Mouse (Mus musculus): ENCODE results near the gene Pigt. TPM values are rescaled to one million over a fixed set of nuclear protein-coding genes. Genes with fewer than 3 reads are reported as not detected.

Pigt gene
- polyA plus RNA-seq, 1 experiment, result 73.6 TPM

DNA sequence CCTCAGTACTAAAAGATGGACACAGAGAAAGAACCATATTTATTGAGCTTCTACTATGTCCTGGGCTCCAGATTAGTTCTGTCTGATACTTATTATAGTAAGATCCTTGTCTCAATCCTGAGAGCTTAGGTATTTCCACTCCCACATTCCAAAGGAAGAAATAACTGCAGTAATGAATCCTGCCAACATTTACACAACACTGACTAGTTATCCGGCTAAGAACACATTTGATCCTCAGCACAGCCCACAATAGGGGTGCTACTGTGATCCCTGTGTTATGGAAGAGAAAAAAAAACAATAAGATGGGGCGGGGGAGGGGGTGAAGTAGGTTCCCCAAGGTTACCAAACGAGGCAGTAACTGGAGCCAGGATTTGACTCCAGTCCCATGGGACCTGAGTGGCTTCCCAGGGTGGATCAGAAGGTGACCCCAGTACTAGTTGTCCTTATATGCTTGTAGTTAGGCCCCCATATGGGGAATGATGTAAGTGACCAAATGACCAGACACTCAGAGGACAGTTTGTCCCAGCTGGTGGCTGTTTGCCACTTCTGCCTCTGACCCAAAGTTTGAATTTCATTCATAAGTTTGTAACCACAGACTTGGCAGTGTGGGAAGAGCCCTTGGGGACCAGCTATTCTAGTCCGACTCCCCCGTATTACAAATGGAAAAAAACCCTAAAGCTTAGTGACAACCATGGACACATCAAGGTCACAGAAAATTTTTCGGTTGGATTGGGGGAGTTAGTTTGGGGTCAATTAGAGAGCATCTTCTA lies 41.7 kb upstream of the Pigt start:
- no peak overlapping the region for H3K4me3 ChIP-seq (ENCODE audit: insufficient read depth, low read length)
- H3K27ac ChIP-seq (ENCODE audit: insufficient read depth, low read length), result no peak overlapping the region
- TF ChIP-seq CTCF (IDR thresholded peaks at IDR 0.05; ENCODE audit: extremely low read depth, insufficient read depth, low read length) (no peak), POLR2A (IDR thresholded peaks at IDR 0.05; ENCODE audit: extremely low read depth, insufficient read depth, low read length) (no peak)
- peaks cover 4% of the 10 kb centered on the region; the same call in 1 of the 2 replicates for H3K4me1 ChIP-seq (ENCODE audit: control insufficient read depth, insufficient read depth, low read length)

DNA sequence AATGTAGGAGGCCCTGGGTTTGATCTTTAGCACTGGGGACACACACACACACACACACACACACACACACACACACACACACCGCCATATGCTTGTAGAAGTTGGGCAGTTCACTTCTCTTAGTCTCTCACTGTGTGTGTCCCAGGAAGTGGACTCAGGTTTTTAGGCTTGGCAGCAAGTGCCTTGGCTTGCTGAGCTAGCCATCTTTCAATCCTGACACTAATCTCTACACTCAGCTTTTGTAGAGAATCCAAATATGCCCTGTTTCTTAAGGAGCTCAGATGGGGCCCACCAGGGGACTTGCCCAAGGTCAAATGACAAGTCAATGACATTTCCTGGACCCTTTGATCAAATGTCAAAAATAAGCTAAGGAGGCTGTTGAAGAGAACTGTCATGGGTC lies 40.9 kb upstream of the Pigt start:
- H3K27ac ChIP-seq (ENCODE audit: insufficient read depth, low read length), result no peak overlapping the region

GRCm38 (mm10) chr2:164456864-164457300 lies 40.4 kb upstream of the Pigt start, which contains the start of gene Sys1:
Sys1 (plus strand) TSS chr2:164456964.
- no peak within 1 kb of the TSS for H3K27ac ChIP-seq (ENCODE audit: insufficient read depth, low read length)
- TF ChIP-seq CTCF (IDR thresholded peaks at IDR 0.05; ENCODE audit: extremely low read depth, insufficient read depth, low read length) (peak; percentile 42; the same call in 1 of the 2 replicates), POLR2A (IDR thresholded peaks at IDR 0.05; ENCODE audit: extremely low read depth, insufficient read depth, low read length) (peak; percentile 31; the same call in 1 of the 2 replicates)
- peaks cover 7% of the 10 kb centered on the region; the same call in 1 of the 2 replicates for H3K4me1 ChIP-seq (ENCODE audit: control insufficient read depth, insufficient read depth, low read length)
- peak within 1 kb of the TSS; percentile 51 for H3K4me3 ChIP-seq (ENCODE audit: insufficient read depth, low read length)

More for the DNA sequence above, 40.9 kb upstream of the Pigt start:
- TF ChIP-seq POLR2A (IDR thresholded peaks at IDR 0.05; ENCODE audit: extremely low read depth, insufficient read depth, low read length) (no peak), CTCF (IDR thresholded peaks at IDR 0.05; ENCODE audit: extremely low read depth, insufficient read depth, low read length) (no peak)
- peaks cover 4% of the 10 kb centered on the region; the same call in 1 of the 2 replicates for H3K4me1 ChIP-seq (ENCODE audit: control insufficient read depth, insufficient read depth, low read length)
- H3K4me3 ChIP-seq (ENCODE audit: insufficient read depth, low read length), result peak overlapping the region; percentile 51; the same call in 1 of the 2 replicates

DNA sequence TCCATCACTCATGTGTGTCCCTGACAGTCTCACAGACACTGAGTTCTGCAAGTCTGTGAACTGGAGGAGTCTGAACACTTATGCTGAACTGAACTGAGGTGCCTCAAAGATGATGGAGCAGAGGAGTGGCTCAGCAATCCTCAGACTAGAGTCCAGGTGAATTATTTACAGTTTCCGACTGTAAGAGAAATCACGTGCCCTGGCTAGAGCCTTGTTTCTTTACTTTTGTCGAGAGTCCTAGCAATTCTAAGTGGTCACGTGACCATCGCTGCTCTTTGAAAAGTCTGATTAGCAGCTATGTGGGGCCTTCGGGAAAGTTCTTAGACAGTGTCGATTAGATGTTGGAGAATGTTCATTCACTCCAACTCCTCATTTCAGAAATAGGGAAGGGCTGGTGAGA lies 39.4 kb upstream of the Pigt start:
- no peak overlapping the region for H3K4me3 ChIP-seq (ENCODE audit: insufficient read depth, low read length)
- no peak for TF ChIP-seq CTCF (IDR thresholded peaks at IDR 0.05; ENCODE audit: extremely low read depth, insufficient read depth, low read length)
- no peak for TF ChIP-seq POLR2A (IDR thresholded peaks at IDR 0.05; ENCODE audit: extremely low read depth, insufficient read depth, low read length)
- H3K4me1 ChIP-seq (ENCODE audit: control insufficient read depth, insufficient read depth, low read length), result peaks cover 8% of the 10 kb centered on the region; the same call in 1 of the 2 replicates
- no peak overlapping the region for H3K27ac ChIP-seq (ENCODE audit: insufficient read depth, low read length)

DNA sequence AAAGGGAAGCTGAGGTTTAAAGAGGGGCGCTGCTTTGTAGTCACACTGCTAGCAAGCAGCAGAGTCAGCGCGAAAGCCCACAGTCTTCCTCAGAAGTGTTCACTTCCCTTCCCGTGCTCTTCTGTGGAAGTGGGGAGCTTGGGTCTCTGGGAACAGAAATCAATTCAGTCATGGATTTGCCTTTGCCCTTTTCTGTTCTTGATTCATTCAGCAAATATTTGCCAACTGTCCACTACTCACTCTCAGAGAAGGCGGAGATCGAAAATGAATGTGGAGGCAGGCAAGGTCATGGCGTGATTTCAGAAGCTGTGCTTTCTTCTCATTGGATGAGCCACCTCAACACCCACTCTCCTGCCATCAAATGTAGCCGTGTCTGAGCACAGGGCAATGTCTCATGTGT lies 38.8 kb upstream of the Pigt start:
- no peak for TF ChIP-seq POLR2A (IDR thresholded peaks at IDR 0.05; ENCODE audit: extremely low read depth, insufficient read depth, low read length)
- no peak for TF ChIP-seq CTCF (IDR thresholded peaks at IDR 0.05; ENCODE audit: extremely low read depth, insufficient read depth, low read length)
- Histone ChIP-seq H3K27ac (ENCODE audit: insufficient read depth, low read length) (no peak overlapping the region), H3K4me1 (ENCODE audit: control insufficient read depth, insufficient read depth, low read length) (peaks cover 8% of the 10 kb centered on the region; the same call in 1 of the 2 replicates), H3K4me3 (ENCODE audit: insufficient read depth, low read length) (no peak overlapping the region)

DNA sequence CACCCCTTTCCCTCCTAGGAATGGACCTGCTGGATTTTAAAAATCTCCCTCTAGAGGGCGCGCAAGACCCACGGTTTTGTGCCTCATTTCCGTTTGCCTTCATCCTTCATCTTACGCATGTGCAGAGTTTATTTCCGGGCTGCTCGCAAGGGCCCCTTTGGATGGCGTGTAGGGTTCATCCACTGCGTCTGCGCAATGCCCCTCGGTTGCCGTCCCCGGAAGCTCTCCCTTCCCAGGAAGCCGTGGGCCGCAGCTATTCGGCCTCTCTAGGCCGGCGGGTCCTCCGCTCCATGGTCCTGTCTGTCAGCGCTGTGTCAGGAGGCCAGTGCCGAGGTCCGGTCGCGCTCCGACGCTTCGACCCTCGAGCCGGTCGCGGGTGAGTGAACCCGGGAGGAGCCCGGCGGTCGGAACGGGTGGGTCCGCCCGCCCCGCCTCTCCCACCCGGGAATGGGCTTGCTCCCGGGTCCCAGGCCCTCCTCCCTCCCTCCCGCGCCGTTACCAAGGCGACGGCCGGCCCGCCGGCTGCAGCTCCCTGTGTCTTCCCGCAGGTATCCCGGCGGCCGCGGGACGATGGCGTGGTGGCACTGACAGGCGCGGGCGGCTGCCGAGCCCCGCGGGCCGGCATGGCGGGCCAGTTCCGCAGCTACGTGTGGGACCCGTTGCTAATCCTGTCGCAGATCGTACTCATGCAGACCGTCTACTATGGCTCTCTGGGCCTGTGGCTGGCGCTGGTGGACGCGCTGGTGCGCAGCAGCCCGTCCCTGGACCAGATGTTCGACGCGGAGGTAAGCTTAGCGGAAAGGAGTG lies 36.4 kb upstream of the Pigt start, which contains the start of gene Gm20458:
Gene Gm20458 (plus strand): TSS at position 223 of the 807 bp plus-strand sequence.
- Histone ChIP-seq H3K4me3 (ENCODE audit: insufficient read depth, low read length) (peak within 1 kb of the TSS; percentile 76), H3K4me1 (ENCODE audit: control insufficient read depth, insufficient read depth, low read length) (peaks cover 7% of the 10 kb centered on the region; the same call in 1 of the 2 replicates)

DNA sequence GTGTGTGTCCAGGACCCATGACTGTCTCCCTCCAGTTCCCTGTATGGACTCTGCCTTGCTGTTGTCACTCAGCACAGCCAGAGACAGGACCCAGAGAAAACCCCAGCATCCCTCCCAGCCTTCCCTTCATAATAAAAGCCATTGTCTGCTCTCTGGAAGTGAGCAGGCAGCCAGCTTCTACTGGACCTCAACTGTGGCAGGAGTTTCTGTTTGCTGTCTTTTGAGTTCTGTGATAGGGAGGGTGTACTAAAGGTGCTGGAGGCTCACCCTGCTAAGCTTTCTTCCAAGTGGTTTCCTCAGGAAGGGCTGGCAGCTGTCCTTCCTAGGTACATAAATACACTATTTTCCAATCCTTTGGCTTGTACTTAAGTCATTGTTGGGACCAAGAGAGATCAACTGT lies 32.2 kb upstream of the Pigt start:
- Histone ChIP-seq H3K4me3 (ENCODE audit: insufficient read depth, low read length) (no peak overlapping the region), H3K27ac (ENCODE audit: insufficient read depth, low read length) (no peak overlapping the region), H3K4me1 (ENCODE audit: control insufficient read depth, insufficient read depth, low read length) (peaks cover 4% of the 10 kb centered on the region; the same call in 1 of the 2 replicates)
- no peak for TF ChIP-seq CTCF (IDR thresholded peaks at IDR 0.05; ENCODE audit: extremely low read depth, insufficient read depth, low read length)
- no peak for TF ChIP-seq POLR2A (IDR thresholded peaks at IDR 0.05; ENCODE audit: extremely low read depth, insufficient read depth, low read length)

More for the DNA sequence above, 36.4 kb upstream of the Pigt start, which contains the start of gene Gm20458:
- H3K27ac ChIP-seq (ENCODE audit: insufficient read depth, low read length), result peak within 1 kb of the TSS; percentile 69
- peak; percentile 85 for TF ChIP-seq CTCF (IDR thresholded peaks at IDR 0.05; ENCODE audit: extremely low read depth, insufficient read depth, low read length)
- peak; percentile 64; the same call in 1 of the 2 replicates for TF ChIP-seq POLR2A (IDR thresholded peaks at IDR 0.05; ENCODE audit: extremely low read depth, insufficient read depth, low read length)

- H3K4me1 ChIP-seq (ENCODE audit: control insufficient read depth, insufficient read depth, low read length), result peaks cover 3% of the 10 kb centered on the region; the same call in 1 of the 2 replicates
- no peak overlapping the region for H3K27ac ChIP-seq (ENCODE audit: insufficient read depth, low read length)
- no peak for TF ChIP-seq CTCF (IDR thresholded peaks at IDR 0.05; ENCODE audit: extremely low read depth, insufficient read depth, low read length)
- TF ChIP-seq POLR2A (IDR thresholded peaks at IDR 0.05; ENCODE audit: extremely low read depth, insufficient read depth, low read length), result no peak
- no peak overlapping the region for H3K4me3 ChIP-seq (ENCODE audit: insufficient read depth, low read length)
Measured at GRCm38 (mm10) chr2:164466787-164467186, 30.5 kb upstream of the Pigt start.

DNA sequence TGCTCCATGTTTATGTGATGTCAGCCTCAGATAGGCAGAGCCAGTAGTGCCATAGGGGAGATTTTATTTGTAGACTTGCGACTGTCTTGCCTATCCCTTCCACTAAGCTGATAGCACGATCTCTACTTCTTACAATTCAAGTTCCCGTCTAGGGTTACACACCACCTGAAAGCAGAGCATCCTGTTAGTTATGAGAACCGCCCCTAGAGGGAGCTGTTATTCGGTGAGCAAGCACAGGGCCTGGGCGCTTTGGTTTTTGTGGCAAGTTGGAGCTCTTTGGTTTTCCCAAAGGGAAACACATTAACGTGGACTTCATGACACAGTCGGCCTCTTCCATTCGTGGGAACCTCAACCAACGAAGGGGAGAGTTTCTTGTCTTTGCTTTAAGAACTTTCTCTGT lies 27.1 kb upstream of the Pigt start:
- TF ChIP-seq POLR2A (IDR thresholded peaks at IDR 0.05; ENCODE audit: extremely low read depth, insufficient read depth, low read length) (no peak), CTCF (IDR thresholded peaks at IDR 0.05; ENCODE audit: extremely low read depth, insufficient read depth, low read length) (peak; percentile 57)
- Histone ChIP-seq H3K4me3 (ENCODE audit: insufficient read depth, low read length) (no peak overlapping the region), H3K4me1 (ENCODE audit: control insufficient read depth, insufficient read depth, low read length) (no peaks in the 10 kb centered on the region), H3K27ac (ENCODE audit: insufficient read depth, low read length) (no peak overlapping the region)

All from cortical plate, adult 2 months (tissue).